Mouse (Mus musculus): ENCODE data around the gene Hormad1. TPM values are rescaled to one million over a fixed set of nuclear protein-coding genes. Genes with fewer than 3 reads are reported as not detected.

Hormad1 gene
- polyA plus RNA-seq, 1 experiment = not detected

GRCm38 (mm10) chr3:95631304-95631703, 71.8 kb downstream of the Hormad1 start:
- DNase-seq (ENCODE audit: low read depth, low spot score) = no peak
- 44% methylated on average over 6 of the region's 6 CpGs for WGBS

DNA sequence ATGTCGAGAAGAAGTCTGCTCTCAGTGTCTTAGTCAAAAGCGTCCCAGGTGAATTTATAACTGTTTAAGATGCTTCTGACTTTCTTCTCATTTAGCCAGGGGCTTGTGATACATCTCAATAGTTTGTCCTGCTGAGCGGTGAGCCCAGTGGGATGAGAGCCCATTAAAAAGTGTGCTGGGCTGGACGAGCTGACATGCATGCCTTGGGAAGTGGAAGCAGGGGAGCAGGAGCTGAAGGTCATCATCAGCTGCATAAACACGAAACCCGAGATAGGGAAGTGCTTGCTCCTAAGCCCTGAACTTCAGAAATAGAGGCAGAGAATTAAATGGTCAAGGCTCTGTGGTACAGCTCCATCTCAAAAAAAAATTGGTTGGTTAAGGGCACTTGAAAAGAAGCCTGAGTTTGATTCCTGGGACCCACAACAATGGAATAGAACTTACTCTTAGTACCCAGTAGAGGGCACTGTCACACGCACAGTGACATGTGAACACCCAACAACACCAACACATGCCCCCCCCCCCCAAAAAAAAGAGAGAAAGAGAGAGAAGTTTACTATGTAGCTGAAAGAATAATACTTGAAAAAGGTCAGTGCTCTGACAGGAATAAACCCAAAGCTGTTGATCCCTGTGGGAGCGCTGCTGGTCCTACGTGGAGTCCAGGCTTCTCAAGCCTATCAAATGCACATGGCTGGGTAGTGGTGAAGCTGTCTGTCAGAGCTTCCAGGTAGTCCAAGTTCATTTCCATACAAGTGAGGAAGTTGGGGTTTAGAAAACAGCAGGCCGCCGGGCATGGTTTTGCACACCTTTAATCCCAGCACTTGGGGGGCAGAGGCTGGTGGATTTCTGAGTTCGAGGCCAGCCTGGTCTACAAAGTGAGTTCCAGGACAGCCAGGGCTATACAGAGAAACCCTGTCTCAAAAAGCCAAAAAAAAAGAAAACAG, 73.4 kb downstream of the Hormad1 start:
- DNase-seq (ENCODE audit: low read depth, low spot score) = no peak
- WGBS = 60% methylated on average over 12 of the region's 12 CpGs

DNA sequence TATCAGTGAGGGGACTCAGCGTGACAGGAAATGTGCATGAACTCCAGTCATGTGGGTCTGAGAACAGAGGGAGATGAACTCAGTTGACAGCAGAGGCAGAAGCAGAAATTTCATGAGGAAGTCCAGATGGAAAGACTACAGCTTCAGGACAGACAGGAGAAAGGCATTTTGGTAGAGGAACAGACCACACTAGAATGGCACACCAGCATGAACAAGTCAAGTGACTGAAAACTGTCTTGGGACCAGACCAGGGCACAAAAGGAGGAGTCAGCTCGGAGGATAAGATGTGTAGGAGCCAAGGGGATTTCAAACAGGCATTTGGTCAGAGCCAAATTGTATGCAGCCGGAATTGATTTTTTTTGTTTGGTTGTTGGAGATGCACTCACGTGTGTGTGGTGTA, 76.2 kb downstream of the Hormad1 start:
- WGBS = 47% methylated on average over 4 of the region's 4 CpGs

GRCm38 (mm10) chr3:95636072-95636471, 76.6 kb downstream of the Hormad1 start:
- no peak for DNase-seq (ENCODE audit: low read depth, low spot score)
- WGBS = 56% methylated on average over 4 of the region's 4 CpGs

More for the DNA sequence above, 76.2 kb downstream of the Hormad1 start:
- no peak for DNase-seq (ENCODE audit: low read depth, low spot score)

Other genes with a start within 250 kb of the Hormad1 start
- gene Cers2, start 244.9 kb upstream of the Hormad1 start, polyA plus RNA-seq (2012; rRNA removed) = 76.3 and 101 TPM in 2 replicates
- gene Setdb1, start 202.5 kb upstream of the Hormad1 start, polyA plus RNA-seq (2012; rRNA removed) = 9.8 and 13.4 TPM in 2 replicates
- gene 4930558C23Rik, start 156.8 kb upstream of the Hormad1 start, polyA plus RNA-seq (2012; rRNA removed) = not detected in 2 replicates
- 15.8 and 23.9 TPM in 2 replicates for gene Arnt, start 125.3 kb upstream of the Hormad1 start, polyA plus RNA-seq (2012; rRNA removed)
- gene Ctsk, start 60.4 kb upstream of the Hormad1 start, polyA plus RNA-seq (2012; rRNA removed) = 2.7 and 3.3 TPM in 2 replicates
- 68.2 and 83.0 TPM in 2 replicates for gene Ctss, start 32.9 kb upstream of the Hormad1 start, polyA plus RNA-seq (2012; rRNA removed)
- 18.4 and 19.9 TPM in 2 replicates for gene Golph3l, start 29.3 kb downstream of the Hormad1 start, polyA plus RNA-seq (2012; rRNA removed)
- 12.4 and 14.6 TPM in 2 replicates for gene Ensa, start 65.3 kb downstream of the Hormad1 start, polyA plus RNA-seq (2012; rRNA removed)
- gene Mcl1, start 99.1 kb downstream of the Hormad1 start, polyA plus RNA-seq (2012; rRNA removed) = 30.9 and 77.4 TPM in 2 replicates
- 5.7 and 8.4 TPM in 2 replicates for gene Adamtsl4, start 128.2 kb downstream of the Hormad1 start, polyA plus RNA-seq (2012; rRNA removed)
- 132 and 195 TPM in 2 replicates for gene Ecm1, start 179.9 kb downstream of the Hormad1 start, polyA plus RNA-seq (2012; rRNA removed)
- gene Tars2, start 200.5 kb downstream of the Hormad1 start, polyA plus RNA-seq (2012; rRNA removed) = 30.3 and 36.2 TPM in 2 replicates

Measured in large intestine, adult 2 months (tissue).